Mouse (Mus musculus): ENCODE data around the gene Gabrg3. TPM values are rescaled to one million over a fixed set of nuclear protein-coding genes. Genes with fewer than 3 reads are reported as not detected.

The Gabrg3 gene
- polyA plus RNA-seq, 1 experiment from 2014 or later = 0.46 TPM

- Histone ChIP-seq H3K36me3 (ENCODE audit: control insufficient read depth, insufficient read depth, low read length) (no peaks in the 10 kb centered on the region), H3K9ac (ENCODE audit: low read depth, low read length) (no peak overlapping the region), H3K27me3 (ENCODE audit: control insufficient read depth, insufficient read depth, low read length) (no peaks in the 10 kb centered on the region), H3K27ac (ENCODE audit: low read depth, low read length) (no peak overlapping the region), H3K4me2 (replicated peaks; ENCODE audit: low read depth, low read length) (no peak overlapping the region), H3K4me3 (ENCODE audit: low read depth, low read length) (no peak overlapping the region), H3K9me3 (ENCODE audit: control insufficient read depth, low read length) (no peaks in the 10 kb centered on the region), H3K4me1 (replicated peaks; ENCODE audit: control insufficient read depth, insufficient read depth, low read length) (no peaks in the 10 kb centered on the region)
- no peak for ATAC-seq (ENCODE audit: low FRiP score)
- no peak for DNase-seq (ENCODE audit: low spot score)
- WGBS = 85% methylated on average over 3 of the region's 3 CpGs
Observed at GRCm38 (mm10) chr7:57331211-57331610, 55.8 kb downstream of the Gabrg3 start.

- Histone ChIP-seq H3K4me2 (replicated peaks; ENCODE audit: low read depth, low read length) (no peak overlapping the region), H3K27me3 (ENCODE audit: control insufficient read depth, insufficient read depth, low read length) (no peaks in the 10 kb centered on the region), H3K36me3 (ENCODE audit: control insufficient read depth, insufficient read depth, low read length) (no peaks in the 10 kb centered on the region), H3K4me1 (replicated peaks; ENCODE audit: control insufficient read depth, insufficient read depth, low read length) (no peaks in the 10 kb centered on the region), H3K27ac (ENCODE audit: low read depth, low read length) (no peak overlapping the region), H3K9me3 (ENCODE audit: control insufficient read depth, low read length) (no peaks in the 10 kb centered on the region), H3K9ac (ENCODE audit: low read depth, low read length) (no peak overlapping the region), H3K4me3 (ENCODE audit: low read depth, low read length) (no peak overlapping the region)
- WGBS = 87% methylated on average over 4 of the region's 4 CpGs
- ATAC-seq (ENCODE audit: low FRiP score) (no peak), DNase-seq (ENCODE audit: low spot score) (no peak)
Observed at GRCm38 (mm10) chr7:57330240-57330639, 56.7 kb downstream of the Gabrg3 start.

- H3K9me3 ChIP-seq (ENCODE audit: control insufficient read depth, low read length) = no peaks in the 10 kb centered on the region
- H3K4me3 ChIP-seq (ENCODE audit: low read depth, low read length) = no peak overlapping the region
- H3K4me2 ChIP-seq (replicated peaks; ENCODE audit: low read depth, low read length) = no peak overlapping the region
- no peak overlapping the region for H3K9ac ChIP-seq (ENCODE audit: low read depth, low read length)
- H3K4me1 ChIP-seq (replicated peaks; ENCODE audit: control insufficient read depth, insufficient read depth, low read length) = no peaks in the 10 kb centered on the region
- no peak overlapping the region for H3K27ac ChIP-seq (ENCODE audit: low read depth, low read length)
- DNase-seq (ENCODE audit: low spot score) (no peak), ATAC-seq (ENCODE audit: low FRiP score) (no peak)
- 78% methylated on average over 3 of the region's 3 CpGs for WGBS
- no peaks in the 10 kb centered on the region for H3K36me3 ChIP-seq (ENCODE audit: control insufficient read depth, insufficient read depth, low read length)
- no peaks in the 10 kb centered on the region for H3K27me3 ChIP-seq (ENCODE audit: control insufficient read depth, insufficient read depth, low read length)
Observed at GRCm38 (mm10) chr7:57324473-57324872, 62.5 kb downstream of the Gabrg3 start.

- no peak overlapping the region for H3K9ac ChIP-seq (ENCODE audit: low read depth, low read length)
- 88% methylated on average over 1 of the region's 1 CpGs for WGBS
- H3K4me3 ChIP-seq (ENCODE audit: low read depth, low read length) = no peak overlapping the region
- DNase-seq (ENCODE audit: low spot score) (no peak), ATAC-seq (ENCODE audit: low FRiP score) (no peak)
- no peak overlapping the region for H3K4me2 ChIP-seq (replicated peaks; ENCODE audit: low read depth, low read length)
- no peaks in the 10 kb centered on the region for H3K9me3 ChIP-seq (ENCODE audit: control insufficient read depth, low read length)
- no peaks in the 10 kb centered on the region for H3K4me1 ChIP-seq (replicated peaks; ENCODE audit: control insufficient read depth, insufficient read depth, low read length)
- H3K36me3 ChIP-seq (ENCODE audit: control insufficient read depth, insufficient read depth, low read length) = no peaks in the 10 kb centered on the region
- no peak overlapping the region for H3K27ac ChIP-seq (ENCODE audit: low read depth, low read length)
- no peaks in the 10 kb centered on the region for H3K27me3 ChIP-seq (ENCODE audit: control insufficient read depth, insufficient read depth, low read length)
Observed at GRCm38 (mm10) chr7:57322086-57322485, 64.9 kb downstream of the Gabrg3 start.

- DNase-seq (ENCODE audit: low spot score) = no peak
- no peak overlapping the region for H3K27ac ChIP-seq (ENCODE audit: low read depth, low read length)
Observed at GRCm38 (mm10) chr7:57314971-57315370, 72.0 kb downstream of the Gabrg3 start.

GRCm38 (mm10) chr7:57312018-57312417, 75.0 kb downstream of the Gabrg3 start:
- Histone ChIP-seq H3K27ac (ENCODE audit: low read depth, low read length) (no peak overlapping the region), H3K27me3 (ENCODE audit: control insufficient read depth, insufficient read depth, low read length) (no peaks in the 10 kb centered on the region), H3K9me3 (ENCODE audit: control insufficient read depth, low read length) (no peaks in the 10 kb centered on the region), H3K9ac (ENCODE audit: low read depth, low read length) (no peak overlapping the region), H3K4me1 (replicated peaks; ENCODE audit: control insufficient read depth, insufficient read depth, low read length) (no peaks in the 10 kb centered on the region), H3K36me3 (ENCODE audit: control insufficient read depth, insufficient read depth, low read length) (no peaks in the 10 kb centered on the region), H3K4me2 (replicated peaks; ENCODE audit: low read depth, low read length) (no peak overlapping the region), H3K4me3 (ENCODE audit: low read depth, low read length) (no peak overlapping the region)
- 95% methylated on average over 2 of the region's 2 CpGs for WGBS
- ATAC-seq (ENCODE audit: low FRiP score) = no peak
- no peak for DNase-seq (ENCODE audit: low spot score)

More at GRCm38 (mm10) chr7:57314971-57315370, 72.0 kb downstream of the Gabrg3 start:
- no peak for ATAC-seq (ENCODE audit: low FRiP score)
- Histone ChIP-seq H3K9ac (ENCODE audit: low read depth, low read length) (no peak overlapping the region), H3K4me1 (replicated peaks; ENCODE audit: control insufficient read depth, insufficient read depth, low read length) (no peaks in the 10 kb centered on the region), H3K9me3 (ENCODE audit: control insufficient read depth, low read length) (no peaks in the 10 kb centered on the region), H3K27me3 (ENCODE audit: control insufficient read depth, insufficient read depth, low read length) (no peaks in the 10 kb centered on the region), H3K4me3 (ENCODE audit: low read depth, low read length) (no peak overlapping the region), H3K4me2 (replicated peaks; ENCODE audit: low read depth, low read length) (no peak overlapping the region), H3K36me3 (ENCODE audit: control insufficient read depth, insufficient read depth, low read length) (no peaks in the 10 kb centered on the region)
- 83% methylated on average over 1 of the region's 1 CpGs for WGBS

GRCm38 (mm10) chr7:57307337-57307736, 79.7 kb downstream of the Gabrg3 start:
- H3K9me3 ChIP-seq (ENCODE audit: control insufficient read depth, low read length) = no peaks in the 10 kb centered on the region
- H3K9ac ChIP-seq (ENCODE audit: low read depth, low read length) = no peak overlapping the region
- no peaks in the 10 kb centered on the region for H3K36me3 ChIP-seq (ENCODE audit: control insufficient read depth, insufficient read depth, low read length)
- H3K27me3 ChIP-seq (ENCODE audit: control insufficient read depth, insufficient read depth, low read length) = no peaks in the 10 kb centered on the region
- WGBS = 85% methylated on average over 1 of the region's 1 CpGs
- DNase-seq (ENCODE audit: low spot score) (no peak), ATAC-seq (ENCODE audit: low FRiP score) (no peak)
- no peak overlapping the region for H3K4me2 ChIP-seq (replicated peaks; ENCODE audit: low read depth, low read length)
- H3K4me1 ChIP-seq (replicated peaks; ENCODE audit: control insufficient read depth, insufficient read depth, low read length) = no peaks in the 10 kb centered on the region
- no peak overlapping the region for H3K4me3 ChIP-seq (ENCODE audit: low read depth, low read length)
- no peak overlapping the region for H3K27ac ChIP-seq (ENCODE audit: low read depth, low read length)

- DNase-seq (ENCODE audit: low spot score) = no peak
- Histone ChIP-seq H3K4me3 (ENCODE audit: low read depth, low read length) (no peak overlapping the region), H3K4me2 (replicated peaks; ENCODE audit: low read depth, low read length) (no peak overlapping the region), H3K27me3 (ENCODE audit: control insufficient read depth, insufficient read depth, low read length) (no peaks in the 10 kb centered on the region), H3K36me3 (ENCODE audit: control insufficient read depth, insufficient read depth, low read length) (no peaks in the 10 kb centered on the region), H3K9ac (ENCODE audit: low read depth, low read length) (no peak overlapping the region), H3K9me3 (ENCODE audit: control insufficient read depth, low read length) (no peaks in the 10 kb centered on the region), H3K4me1 (replicated peaks; ENCODE audit: control insufficient read depth, insufficient read depth, low read length) (no peaks in the 10 kb centered on the region), H3K27ac (ENCODE audit: low read depth, low read length) (no peak overlapping the region)
- no peak for ATAC-seq (ENCODE audit: low FRiP score)
- WGBS = 86% methylated on average over 3 of the region's 3 CpGs
Observed at GRCm38 (mm10) chr7:57296639-57297038, 90.3 kb downstream of the Gabrg3 start.

- WGBS = 86% methylated on average over 1 of the region's 1 CpGs
- no peak for DNase-seq (ENCODE audit: low spot score)
Observed at GRCm38 (mm10) chr7:57294127-57294526, 92.9 kb downstream of the Gabrg3 start.

More at GRCm38 (mm10) chr7:57294127-57294526, 92.9 kb downstream of the Gabrg3 start:
- Histone ChIP-seq H3K27ac (ENCODE audit: low read depth, low read length) (no peak overlapping the region), H3K9me3 (ENCODE audit: control insufficient read depth, low read length) (no peaks in the 10 kb centered on the region), H3K27me3 (ENCODE audit: control insufficient read depth, insufficient read depth, low read length) (no peaks in the 10 kb centered on the region), H3K9ac (ENCODE audit: low read depth, low read length) (no peak overlapping the region), H3K4me2 (replicated peaks; ENCODE audit: low read depth, low read length) (no peak overlapping the region), H3K4me3 (ENCODE audit: low read depth, low read length) (no peak overlapping the region), H3K36me3 (ENCODE audit: control insufficient read depth, insufficient read depth, low read length) (no peaks in the 10 kb centered on the region), H3K4me1 (replicated peaks; ENCODE audit: control insufficient read depth, insufficient read depth, low read length) (no peaks in the 10 kb centered on the region)
- no peak for ATAC-seq (ENCODE audit: low FRiP score)

Data from hindbrain, embryonic 11.5 days (tissue).